Mouse (Mus musculus): ENCODE measurements around the gene Man2a2. TPM values are rescaled to one million over a fixed set of nuclear protein-coding genes. Genes with fewer than 3 reads are reported as not detected.
"Not testable (repeated sequence)": the region's sequence is repeated elsewhere in the genome, so short reads cannot be mapped to it uniquely, and the experiment has no call there.

Gene Man2a2
- total RNA-seq, 2 experiments from 2014 or later, result 32.6 to 37.9 TPM

GRCm38 (mm10) chr7:80401041-80401859 lies 30.1 kb upstream of the Man2a2 start:
- no peak for ATAC-seq (replicated peaks; ENCODE audit: poor library complexity)

GRCm38 (mm10) chr7:80400571-80400970 lies 29.4 kb upstream of the Man2a2 start:
- ATAC-seq (replicated peaks; ENCODE audit: poor library complexity), result no peak

GRCm38 (mm10) chr7:80400099-80400498 lies 28.9 kb upstream of the Man2a2 start:
- ATAC-seq (replicated peaks; ENCODE audit: poor library complexity), result peak; percentile 21; the same call in 1 of the 2 replicates

GRCm38 (mm10) chr7:80398654-80399444 lies 27.7 kb upstream of the Man2a2 start:
- no peak for ATAC-seq (replicated peaks; ENCODE audit: poor library complexity)

GRCm38 (mm10) chr7:80397986-80398385 lies 26.8 kb upstream of the Man2a2 start:
- no peak for ATAC-seq (replicated peaks; ENCODE audit: poor library complexity)

GRCm38 (mm10) chr7:80396427-80396826 lies 25.3 kb upstream of the Man2a2 start:
- ATAC-seq (replicated peaks; ENCODE audit: poor library complexity), result not testable (repeated sequence)

- ATAC-seq (replicated peaks; ENCODE audit: poor library complexity), result no peak
Measured at GRCm38 (mm10) chr7:80394600-80394999, 23.4 kb upstream of the Man2a2 start.

- no peak for ATAC-seq (replicated peaks; ENCODE audit: poor library complexity)
Measured at GRCm38 (mm10) chr7:80392119-80392518, 20.9 kb upstream of the Man2a2 start.

GRCm38 (mm10) chr7:80387633-80388543 lies 16.7 kb upstream of the Man2a2 start, which contains the start of gene Fes:
Gene Fes (minus strand): TSS chr7:80387946.
- peak; percentile 66 for ATAC-seq (replicated peaks; ENCODE audit: poor library complexity)

GRCm38 (mm10) chr7:80387033-80387632 lies 16.0 kb upstream of the Man2a2 start:
- no peak for ATAC-seq (replicated peaks; ENCODE audit: poor library complexity)

- ATAC-seq (replicated peaks; ENCODE audit: poor library complexity), result peak; percentile 80
Measured at GRCm38 (mm10) chr7:80386235-80386930, 15.2 kb upstream of the Man2a2 start.

GRCm38 (mm10) chr7:80382919-80383318 lies 11.7 kb upstream of the Man2a2 start:
- no peak for ATAC-seq (replicated peaks; ENCODE audit: poor library complexity)

- peak; percentile 49 for ATAC-seq (replicated peaks; ENCODE audit: poor library complexity)
Measured at GRCm38 (mm10) chr7:80379531-80379930, 8.4 kb upstream of the Man2a2 start.

- peak; percentile 45 for ATAC-seq (replicated peaks; ENCODE audit: poor library complexity)
Measured at GRCm38 (mm10) chr7:80377471-80377870, 6.3 kb upstream of the Man2a2 start.

- no peak for ATAC-seq (replicated peaks; ENCODE audit: poor library complexity)
Measured at GRCm38 (mm10) chr7:80376192-80376591, 5.0 kb upstream of the Man2a2 start.

- ATAC-seq (replicated peaks; ENCODE audit: poor library complexity), result peak; percentile 23
Measured at GRCm38 (mm10) chr7:80375376-80376039, 4.3 kb upstream of the Man2a2 start.

- ATAC-seq (replicated peaks; ENCODE audit: poor library complexity), result no peak
Measured at GRCm38 (mm10) chr7:80374733-80375132, 3.6 kb upstream of the Man2a2 start.

GRCm38 (mm10) chr7:80374280-80374679 lies 3.1 kb upstream of the Man2a2 start:
- no peak for ATAC-seq (replicated peaks; ENCODE audit: poor library complexity)

GRCm38 (mm10) chr7:80373850-80374249 lies 2.7 kb upstream of the Man2a2 start:
- ATAC-seq (replicated peaks; ENCODE audit: poor library complexity), result no peak; the same call in 1 of the 2 replicates

Data from megakaryocyte progenitor cell, adult 5-6 weeks (primary cell).